Mouse (Mus musculus) hindbrain, postnatal 0 days (tissue): Measurements from ENCODE around the gene Gm48551. TPM values are rescaled to one million over a fixed set of nuclear protein-coding genes. Genes with fewer than 3 reads are reported as not detected.

Experiments
- ATAC-seq: fragments of 200-750 bp; cut with Nextera tagmentation; 2 replicates; pipeline ENCODE4 v1.8.0; 2017; ENCODE audit warnings: mild to moderate bottlenecking, moderate TSS enrichment, moderate library complexity
- DNase-seq: peaks from one replicate; pipeline ENCODE4 v3.0.0-alpha.2; 2015; ENCODE audit warnings: low spot score
- H3K27ac ChIP-seq: fragments of 300-500 bp; sonication (generic); 2 replicates; pipeline ENCODE4 v1.5.1; 2014; ENCODE audit warnings: mild to moderate bottlenecking
- H3K27me3 ChIP-seq: fragments of 300-500 bp; sonication (generic); 2 replicates; pipeline ENCODE4 v1.6.1; 2014; ENCODE audit warnings: low read length, mixed read lengths; ENCODE audit not compliant: insufficient read depth
- H3K36me3 ChIP-seq: fragments of 300-500 bp; sonication (generic); 2 replicates; pipeline ENCODE4 v1.6.1; 2014; ENCODE audit warnings: low read length, mixed read lengths; ENCODE audit not compliant: insufficient read depth
- H3K4me1 ChIP-seq: fragments of 300-500 bp; sonication (generic); 2 replicates; pipeline ENCODE4 v1.6.1; 2014; ENCODE audit warnings: antibody characterized with exemption, low read length, mixed read lengths; ENCODE audit not compliant: insufficient read depth
- H3K4me2 ChIP-seq: fragments of 300-500 bp; sonication (generic); 2 replicates; pipeline ENCODE4 v1.6.1; 2014; ENCODE audit warnings: low read depth, mild to moderate bottlenecking, low read length, moderate library complexity, mixed read lengths
- H3K4me3 ChIP-seq: fragments of 300-500 bp; sonication (generic); 2 replicates; pipeline ENCODE4 v1.5.1; 2014; ENCODE audit warnings: low read length
- H3K9ac ChIP-seq: fragments of 300-500 bp; sonication (generic); replicated peaks from 2 replicates; pipeline ENCODE4 v1.6.1; 2014; ENCODE audit warnings: mild to moderate bottlenecking, low read length, moderate library complexity, mixed read lengths
- H3K9me3 ChIP-seq: fragments of 300-500 bp; sonication (generic); 2 replicates; pipeline ENCODE4 v1.6.1; 2016; ENCODE audit warnings: low read length, mixed read lengths
- CTCF ChIP-seq: IDR thresholded peaks from 2 replicates; pipeline ENCODE4 v1.5.1; 2016; ENCODE audit warnings: antibody characterized with exemption, control low read depth, low read depth
- WGBS: fragments of 180-500 bp; shearing (Covaris S2); extraction: QIAGEN DNeasy Blood & Tissue Kit; methylation state at CpG from one replicate; pipeline ENCODE4 v1.1.7; 2014; 5-methylcytosine and 5-hydroxymethylcytosine counted together
- polyA plus RNA-seq: library from polyadenylated mRNA; unstranded; fragments of >200 nt; fragmentation: Nextera tagmentation; extraction: Ambion mirVana; gene quantifications from 2 replicates; pipeline ENCODE4 v1.2.1, GENCODE M21; 2015
- total RNA-seq: library from RNA; depleted of rRNA; stranded (reverse); fragments of >200 nt; gene quantifications from 2 replicates; pipeline ENCODE4 v1.2.3, GENCODE M21; 2014

Gm48551 gene
- total and polyA plus RNA-seq, 2 experiments from 2014 or later: 3.3 to 5.3 TPM

DNA sequence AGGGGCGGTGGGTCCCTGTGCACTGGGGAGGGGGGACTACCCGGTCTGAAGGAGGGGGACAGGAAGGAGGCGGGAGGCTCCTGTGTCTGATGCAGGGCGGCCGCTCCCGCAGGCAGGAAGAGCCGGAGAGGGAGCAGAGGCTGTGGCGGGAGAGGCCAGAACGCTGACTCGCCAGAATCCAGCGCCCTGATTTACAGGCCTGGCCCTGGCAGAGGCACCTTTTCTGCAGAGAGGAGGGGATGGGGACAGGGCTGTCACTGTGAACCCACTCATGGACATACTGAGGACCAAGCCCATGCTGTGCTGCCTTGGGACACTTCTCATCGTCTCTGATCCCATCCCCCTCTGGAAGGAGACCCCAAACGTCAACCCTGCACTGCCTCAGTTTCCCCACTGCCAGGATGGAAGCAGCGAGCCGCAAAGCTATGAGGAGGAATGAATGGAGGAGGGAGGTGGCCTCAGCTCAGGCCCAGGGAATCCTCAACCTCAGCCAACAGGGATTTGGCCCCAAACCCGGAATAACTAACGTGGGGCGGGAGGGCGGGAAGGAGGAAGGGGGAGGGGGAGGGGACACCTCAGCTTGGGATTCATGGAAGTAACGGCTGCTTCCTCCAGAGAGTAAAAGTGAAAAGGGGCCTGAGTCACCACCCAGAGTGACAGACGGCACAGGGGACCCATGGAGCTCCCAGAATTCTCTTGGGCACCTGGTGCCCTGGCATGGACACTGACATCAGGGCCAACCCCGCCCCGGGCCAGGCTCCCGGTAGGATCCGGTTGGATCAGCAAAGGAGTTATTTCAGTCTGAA lies 40.2 kb downstream of the Gm48551 start:
- ATAC-seq: peak; percentile 9; the same call in 1 of the 2 replicates
- WGBS: 7% methylated on average over 23 of the region's 25 CpGs
- H3K27ac ChIP-seq: peak overlapping the region; percentile 54; the same call in 1 of the 2 replicates
- TF ChIP-seq CTCF: no peak
- H3K4me1 ChIP-seq: peaks cover 9% of the 10 kb centered on the region
- H3K9me3 ChIP-seq: no peaks in the 10 kb centered on the region
- H3K9ac ChIP-seq: no peak overlapping the region; the same call in 1 of the 2 replicates
- peak overlapping the region; percentile 26 for H3K4me2 ChIP-seq
- no peaks in the 10 kb centered on the region for H3K36me3 ChIP-seq
- DNase-seq: peak; percentile 51
- no peaks in the 10 kb centered on the region for H3K27me3 ChIP-seq
- 0 out of 2 replicates have a peak overlapping the region, but pooled peaks have one; percentile 4 for H3K4me3 ChIP-seq

DNA sequence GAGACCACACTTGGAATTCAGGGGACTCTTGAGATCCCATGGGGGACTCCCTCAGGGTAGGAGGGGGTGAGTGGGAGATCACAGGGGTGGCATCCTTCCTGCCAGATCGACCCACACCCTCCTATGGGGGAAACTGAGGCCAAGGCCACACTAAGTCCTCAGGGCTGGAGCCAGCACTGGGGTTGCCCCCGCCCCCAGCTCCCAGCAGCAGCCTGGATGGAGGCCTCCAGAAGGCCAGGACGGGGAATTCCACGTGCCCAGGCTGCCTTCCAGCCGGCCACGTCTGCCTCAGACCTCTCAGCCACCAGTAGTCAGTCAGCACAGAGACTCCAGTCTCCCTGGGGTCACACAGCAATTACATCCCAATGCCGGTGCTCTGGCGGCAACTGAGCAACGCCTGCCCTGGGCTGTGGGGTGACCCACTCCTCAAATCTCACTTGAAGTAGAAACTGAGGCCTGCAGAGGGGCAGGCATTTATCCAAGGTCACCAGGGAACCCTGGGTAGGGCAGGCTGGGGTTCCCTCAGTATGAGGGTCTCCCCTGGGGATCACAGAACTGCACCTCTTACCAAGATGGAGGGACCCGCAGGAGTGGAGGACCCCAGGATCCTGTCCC lies 41.1 kb downstream of the Gm48551 start:
- Histone ChIP-seq H3K27ac (peak overlapping the region; percentile 54; the same call in 1 of the 2 replicates), H3K4me1 (peaks cover 9% of the 10 kb centered on the region), H3K4me3 (no peak overlapping the region), H3K36me3 (no peaks in the 10 kb centered on the region), H3K9ac (no peak overlapping the region), H3K9me3 (no peaks in the 10 kb centered on the region), H3K27me3 (no peaks in the 10 kb centered on the region), H3K4me2 (peak overlapping the region; percentile 26; the same call in 1 of the 2 replicates)
- 28% methylated on average over 10 of the region's 10 CpGs for WGBS
- DNase-seq (peak; percentile 10), ATAC-seq (no peak)
- no peak for TF ChIP-seq CTCF

DNA sequence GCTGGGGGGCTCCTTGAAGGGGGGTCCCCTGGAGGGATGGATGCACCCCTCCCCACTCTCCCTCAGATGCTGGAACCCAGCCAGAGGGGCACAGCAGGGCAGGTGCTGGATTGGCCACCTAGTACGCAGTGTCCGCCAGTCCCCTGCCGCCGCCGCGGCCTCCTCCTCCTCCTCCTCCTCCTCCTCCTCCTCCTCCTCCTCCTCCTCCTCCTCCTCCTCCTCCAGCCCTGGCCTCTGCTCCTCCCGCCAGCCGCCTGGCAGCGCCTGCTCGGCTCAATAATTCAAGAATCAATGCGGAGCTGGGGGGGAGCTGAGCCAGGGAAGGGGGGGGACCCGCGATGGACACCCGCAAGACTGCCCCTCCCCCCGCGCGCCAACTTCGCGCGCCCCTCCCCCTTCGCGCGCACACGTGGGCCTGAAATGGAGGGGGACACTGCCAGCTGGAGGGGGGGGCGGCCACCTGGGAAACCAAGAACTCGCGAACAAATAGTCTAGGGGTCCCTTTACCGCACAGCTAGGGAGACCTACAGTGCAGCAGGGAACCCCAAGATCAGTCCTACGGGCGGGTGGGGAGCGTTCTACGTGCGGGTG lies 41.9 kb downstream of the Gm48551 start:
- no peak overlapping the region for H3K27ac ChIP-seq
- 3% methylated on average over 15 of the region's 33 CpGs for WGBS
- peak; percentile 38 for DNase-seq

DNA sequence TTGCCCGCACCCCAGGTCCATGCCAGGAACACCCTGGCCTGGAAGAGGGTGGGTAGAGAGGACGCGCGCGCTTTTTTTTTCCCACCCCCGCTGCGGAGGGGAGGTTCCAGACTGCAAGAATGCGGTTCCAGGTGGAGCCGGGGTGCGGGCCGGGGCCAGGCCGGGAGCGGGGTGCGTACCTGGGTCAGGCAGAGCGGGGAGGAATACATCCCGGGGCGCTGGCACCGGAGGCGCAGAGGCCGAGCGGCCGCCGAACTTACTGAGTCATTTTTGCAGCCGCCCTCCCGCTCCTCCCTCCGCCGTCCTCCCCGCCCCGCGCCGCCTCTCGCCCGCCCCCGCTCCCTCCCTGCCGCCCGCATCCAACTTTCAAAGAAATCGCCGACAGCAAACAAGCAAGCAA lies 42.6 kb downstream of the Gm48551 start:
- peak; percentile 4 for DNase-seq
- no peak overlapping the region for H3K27ac ChIP-seq
- 4% methylated on average over 25 of the region's 38 CpGs for WGBS
- H3K9ac ChIP-seq: peak overlapping the region; percentile 52
- H3K27me3 ChIP-seq: no peaks in the 10 kb centered on the region
- peaks cover 9% of the 10 kb centered on the region for H3K4me1 ChIP-seq
- no peak for ATAC-seq
- peak overlapping the region; percentile 47 for H3K4me3 ChIP-seq
- no peaks in the 10 kb centered on the region for H3K36me3 ChIP-seq
- peak overlapping the region; percentile 87 for H3K4me2 ChIP-seq
- TF ChIP-seq CTCF: no peak
- no peaks in the 10 kb centered on the region for H3K9me3 ChIP-seq

More for the DNA sequence above, 41.9 kb downstream of the Gm48551 start:
- TF ChIP-seq CTCF: no peak
- H3K27me3 ChIP-seq: no peaks in the 10 kb centered on the region
- H3K36me3 ChIP-seq: no peaks in the 10 kb centered on the region
- peaks cover 9% of the 10 kb centered on the region for H3K4me1 ChIP-seq
- H3K9me3 ChIP-seq: no peaks in the 10 kb centered on the region
- peak overlapping the region; percentile 52 for H3K9ac ChIP-seq
- H3K4me3 ChIP-seq: peak overlapping the region; percentile 47
- no peak for ATAC-seq
- peak overlapping the region; percentile 87 for H3K4me2 ChIP-seq

GRCm38 (mm10) chr10:81427327-81427726 lies 43.1 kb downstream of the Gm48551 start:
- peak overlapping the region; percentile 47 for H3K4me3 ChIP-seq
- H3K9me3 ChIP-seq: no peaks in the 10 kb centered on the region
- H3K27me3 ChIP-seq: no peaks in the 10 kb centered on the region
- no peaks in the 10 kb centered on the region for H3K36me3 ChIP-seq
- H3K27ac ChIP-seq: no peak overlapping the region
- peaks cover 9% of the 10 kb centered on the region for H3K4me1 ChIP-seq
- ATAC-seq (no peak), DNase-seq (no peak)
- H3K9ac ChIP-seq: peak overlapping the region; percentile 52; the same call in 1 of the 2 replicates
- no peak for TF ChIP-seq CTCF
- WGBS: 30% methylated on average over 3 of the region's 3 CpGs
- peak overlapping the region; percentile 87 for H3K4me2 ChIP-seq

GRCm38 (mm10) chr10:81427804-81428506 lies 43.7 kb downstream of the Gm48551 start:
- TF ChIP-seq CTCF: no peak
- peaks cover 9% of the 10 kb centered on the region for H3K4me1 ChIP-seq
- H3K27me3 ChIP-seq: no peaks in the 10 kb centered on the region
- H3K4me2 ChIP-seq: no peak overlapping the region
- no peak for DNase-seq
- no peaks in the 10 kb centered on the region for H3K9me3 ChIP-seq
- ATAC-seq: no peak
- no peak overlapping the region for H3K4me3 ChIP-seq
- H3K9ac ChIP-seq: no peak overlapping the region
- H3K27ac ChIP-seq: no peak overlapping the region
- no peaks in the 10 kb centered on the region for H3K36me3 ChIP-seq
- 78% methylated on average over 8 of the region's 8 CpGs for WGBS
